Mouse (Mus musculus) T-helper 2 cell (primary cell): ENCODE data around the gene Olfr1158.
"Not testable (repeated sequence)": the region's sequence is repeated elsewhere in the genome, so short reads cannot be mapped to it uniquely, and the experiment has no call there.

ENCODE experiments used
- in situ Hi-C: fragments of 300-600 bp; cut with MboI, MseI; formaldehyde crosslinking; loops from one replicate; pipeline ENCODE4 v1.15.1; 2025; ENCODE audit warnings: high pct_unique_total_duplicates

Olfr1158 gene

GRCm38 (mm10) chr2:87989813-87990212 lies at the start of gene Olfr1158:
Gene Olfr1158, plus strand, starts transcription at chr2:87990113.
- in situ Hi-C loops: loop anchor here (10.0 kb wide), 2 partner anchors 1405 to 1505 kb away; partner anchors contain the start of gene Olfr228

- in situ Hi-C loops: no loop called here
Measured at GRCm38 (mm10) chr2:87945037-87945436, 44.9 kb upstream of the Olfr1158 start, which contains the start of gene Olfr1155. Gene Olfr1155, minus strand, starts transcription at chr2:87945137.

- in situ Hi-C loops: no loop called here
Measured at GRCm38 (mm10) chr2:87953000-87953399, 36.9 kb upstream of the Olfr1158 start, which contains the start of gene Olfr1156. Gene Olfr1156, minus strand, starts transcription at chr2:87953100.

GRCm38 (mm10) chr2:87968199-87968598 lies 21.7 kb upstream of the Olfr1158 start, which contains the start of gene Olfr1157:
Gene Olfr1157, minus strand, starts transcription at chr2:87968299.
- in situ Hi-C loops: no loop called here

- in situ Hi-C loops: no loop called here
Measured at GRCm38 (mm10) chr2:87974563-87974962, 15.3 kb upstream of the Olfr1158 start, which contains the start of gene Olfr74. Gene Olfr74, minus strand, starts transcription at chr2:87974663.

GRCm38 (mm10) chr2:88007515-88008318 lies 17.8 kb downstream of the Olfr1158 start, which contains the start of gene Olfr1160:
Gene Olfr1160, minus strand, starts transcription at chr2:88008268.
- in situ Hi-C loops: no loop called here

- in situ Hi-C loops: not testable (repeated sequence)
Measured at GRCm38 (mm10) chr2:88022474-88022873, 32.6 kb downstream of the Olfr1158 start, which contains the start of gene Olfr1161. Gene Olfr1161, plus strand, starts transcription at chr2:88022774.

- in situ Hi-C loops: no loop called here
Measured at GRCm38 (mm10) chr2:88037599-88037998, 47.7 kb downstream of the Olfr1158 start, which contains the start of gene Olfr73. Gene Olfr73, minus strand, starts transcription at chr2:88037699.
